Mouse (Mus musculus): ENCODE measurements at regions not wholly inside any gene's neighbourhood (a gene's known extent, or its start where the extent isn't known, plus 50 kb on each side); places are given as distances from the start of the nearest gene placed in this dataset.

DNA sequence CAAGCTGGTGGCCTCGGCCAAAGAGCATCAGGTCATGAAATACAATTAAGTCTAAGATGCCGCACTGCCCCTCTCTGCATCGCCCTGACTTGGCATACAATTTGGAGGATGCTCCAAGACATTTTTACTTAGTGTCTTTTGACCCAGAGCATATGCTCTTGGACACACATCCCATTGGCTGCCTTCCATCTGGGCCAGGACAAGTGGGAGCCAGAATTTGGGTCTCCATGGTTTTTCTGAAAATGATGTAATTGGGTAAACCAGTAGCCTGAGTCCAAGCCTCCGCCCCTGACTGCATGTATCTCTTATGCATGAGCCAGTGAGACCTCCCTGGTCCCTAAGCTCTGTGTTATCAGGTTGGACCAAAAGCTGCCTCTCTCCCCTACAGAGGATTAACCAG is 117.1 kb upstream of the Rpl38 start:
- no peak for DNase-seq (ENCODE audit: low spot score in 2 of 2)

- no peak for DNase-seq (ENCODE audit: low spot score in 2 of 2)
Measured at GRCm38 (mm10) chr11:114548658-114549057, 119.7 kb upstream of the Rpl38 start.

DNA sequence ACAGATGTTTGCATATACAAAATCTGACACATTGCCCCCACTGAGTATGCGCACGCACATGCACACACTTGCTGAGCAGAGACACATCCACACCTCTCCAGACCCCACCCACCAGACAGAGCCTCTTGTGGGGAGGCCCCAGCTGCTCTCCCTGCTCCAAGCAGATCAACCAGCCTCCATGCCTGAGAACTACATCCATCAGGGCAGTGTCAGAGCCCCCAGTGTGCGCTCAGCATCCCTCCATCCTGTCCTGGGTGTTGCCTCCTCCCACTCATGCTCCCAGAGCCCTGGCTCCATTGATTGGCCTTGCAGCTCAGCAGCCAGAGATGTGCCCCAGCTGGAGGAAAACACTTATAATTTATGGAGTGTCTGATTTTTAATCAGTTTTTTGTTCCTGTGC is 124.1 kb upstream of the Rpl38 start:
- DNase-seq (ENCODE audit: low spot score in 2 of 2) = no peak

GRCm38 (mm10) chr11:114542167-114542566 is 126.2 kb upstream of the Rpl38 start:
- DNase-seq (ENCODE audit: low spot score in 2 of 2) = no peak

DNA sequence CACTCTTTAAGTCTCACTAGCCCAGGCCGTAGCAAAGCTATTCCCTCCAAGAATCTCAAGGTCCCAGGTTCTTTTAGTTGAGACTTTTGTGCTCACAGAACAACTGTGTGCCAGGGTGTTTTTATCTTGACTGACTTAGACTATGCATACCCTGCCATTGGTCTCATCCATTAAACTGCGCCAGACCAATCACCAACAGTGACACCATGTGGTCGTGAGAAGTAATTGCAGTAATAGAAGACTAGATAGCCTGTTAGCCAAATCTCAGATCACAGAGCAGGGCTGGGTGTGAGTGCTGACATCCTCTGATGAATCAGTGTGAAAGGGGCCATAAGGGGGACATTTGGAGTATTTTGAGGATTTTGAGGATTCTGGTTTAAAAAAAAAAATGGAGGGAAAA is 127.8 kb upstream of the Rpl38 start:
- DNase-seq (ENCODE audit: low spot score in 2 of 2) = no peak

DNA sequence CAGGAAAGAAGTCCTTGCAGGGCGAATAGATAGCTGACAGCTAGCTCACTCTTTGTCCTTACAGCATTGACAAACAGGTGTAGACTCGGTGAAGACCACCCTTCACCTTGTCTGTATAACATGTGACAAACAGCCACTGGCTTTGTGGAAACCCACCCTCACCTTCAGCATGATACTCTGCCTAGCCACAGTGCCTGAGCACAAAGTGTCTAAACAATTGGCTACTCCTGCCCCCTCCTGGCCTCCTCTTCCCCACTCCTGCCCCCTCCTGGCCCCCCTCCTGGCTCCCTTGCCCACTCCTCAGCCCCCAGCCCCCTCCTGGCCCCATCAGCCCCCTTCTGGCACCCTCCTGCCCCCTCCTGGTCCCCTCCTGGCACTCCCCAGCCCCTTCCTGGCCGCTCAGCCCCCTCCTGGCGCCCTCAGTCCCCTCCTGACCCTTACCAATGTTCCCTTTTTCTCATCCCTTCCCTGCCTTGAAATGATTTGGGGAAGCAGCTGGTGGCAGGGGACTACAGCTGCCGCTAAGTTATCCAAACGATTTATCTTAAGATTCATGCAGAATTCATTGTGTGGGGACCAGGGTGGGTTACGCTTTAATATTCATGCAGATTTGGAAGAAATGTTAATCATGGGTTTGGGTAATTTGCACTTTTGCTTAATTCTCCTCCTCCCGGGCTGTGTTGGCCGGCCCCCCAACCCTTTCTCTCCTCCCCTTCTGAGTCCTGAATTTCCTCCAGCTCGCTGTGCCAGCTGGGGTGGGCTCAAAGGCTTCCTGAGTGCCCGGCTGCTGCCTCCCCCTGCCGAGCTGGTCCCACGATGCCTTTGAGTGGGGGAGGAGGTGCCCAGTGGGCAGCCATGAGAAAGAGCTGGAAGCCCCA is 131.5 kb upstream of the Rpl38 start:
- no peak for DNase-seq (ENCODE audit: low spot score in 2 of 2)

GRCm38 (mm10) chr11:114535900-114536299 is 132.4 kb upstream of the Rpl38 start:
- no peak for DNase-seq (ENCODE audit: low spot score in 2 of 2)

- no peak for DNase-seq (ENCODE audit: low spot score in 2 of 2)
Measured at GRCm38 (mm10) chr11:114534436-114534835, 133.9 kb upstream of the Rpl38 start.

DNA sequence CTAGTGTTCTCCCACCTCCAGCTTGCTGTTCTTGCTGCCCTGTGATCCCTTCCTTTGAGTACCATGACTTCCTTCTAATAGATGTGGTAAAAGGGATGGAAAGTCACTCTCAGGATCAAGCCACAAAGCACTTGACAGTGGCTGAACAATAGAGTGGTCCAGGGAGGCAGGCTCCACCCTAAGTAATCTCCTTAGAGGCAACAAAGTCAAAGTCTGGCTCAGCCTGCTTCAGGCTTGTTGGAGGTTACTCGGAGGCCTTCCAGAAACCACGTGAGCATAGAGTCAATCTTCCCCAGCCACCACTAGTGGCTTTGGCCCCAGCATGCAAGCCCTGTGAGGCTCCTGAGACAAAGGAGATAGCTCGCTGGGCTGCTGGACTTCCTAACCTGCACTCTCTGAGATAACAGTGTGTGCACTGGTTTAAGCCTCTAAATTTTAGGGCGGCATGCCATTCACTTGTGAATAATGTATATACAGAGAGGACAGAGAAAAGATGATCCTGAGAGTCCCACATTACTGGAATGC is 137.0 kb upstream of the Rpl38 start:
- no peak for DNase-seq (ENCODE audit: low spot score in 2 of 2)

DNA sequence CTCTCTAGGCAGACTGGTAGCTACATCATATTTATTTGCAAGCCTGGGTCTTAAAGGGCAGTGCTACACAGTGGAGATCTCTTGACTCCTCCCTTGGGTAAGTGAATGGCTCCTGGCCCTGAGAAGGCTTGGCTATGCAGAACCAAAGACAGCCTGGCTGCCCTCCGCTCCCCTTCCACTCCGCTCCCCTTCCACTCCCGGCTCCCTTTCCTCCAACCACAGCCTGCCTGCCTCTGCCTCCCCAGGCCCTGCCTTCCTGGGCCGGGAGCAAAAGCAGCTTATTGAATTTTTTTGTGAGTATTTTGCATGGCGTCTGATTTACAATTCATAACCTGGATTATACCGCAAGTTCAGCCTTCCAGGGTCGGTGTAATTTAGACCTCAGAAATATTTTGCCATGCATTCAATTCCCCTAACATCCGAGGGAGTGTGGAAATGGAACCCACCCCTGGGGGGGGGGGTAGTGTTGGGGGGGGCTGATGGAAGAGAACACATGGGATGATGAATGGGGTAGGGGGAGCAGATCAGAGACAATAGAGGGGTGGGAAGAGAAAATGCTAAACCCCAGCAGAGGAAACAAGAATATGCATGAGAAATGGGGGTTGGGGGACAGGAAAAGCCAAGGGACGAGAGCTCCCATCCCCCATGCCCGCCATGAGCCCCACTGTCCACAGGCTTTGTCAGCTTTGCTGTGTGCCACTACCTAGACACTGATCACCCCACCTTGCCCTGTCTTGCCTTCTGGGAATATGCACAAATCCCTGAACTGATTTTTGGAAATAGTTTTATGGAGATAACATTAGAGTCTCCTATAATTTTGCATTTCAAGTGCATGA is 139.2 kb upstream of the Rpl38 start:
- no peak for DNase-seq (ENCODE audit: low spot score in 2 of 2)

DNA sequence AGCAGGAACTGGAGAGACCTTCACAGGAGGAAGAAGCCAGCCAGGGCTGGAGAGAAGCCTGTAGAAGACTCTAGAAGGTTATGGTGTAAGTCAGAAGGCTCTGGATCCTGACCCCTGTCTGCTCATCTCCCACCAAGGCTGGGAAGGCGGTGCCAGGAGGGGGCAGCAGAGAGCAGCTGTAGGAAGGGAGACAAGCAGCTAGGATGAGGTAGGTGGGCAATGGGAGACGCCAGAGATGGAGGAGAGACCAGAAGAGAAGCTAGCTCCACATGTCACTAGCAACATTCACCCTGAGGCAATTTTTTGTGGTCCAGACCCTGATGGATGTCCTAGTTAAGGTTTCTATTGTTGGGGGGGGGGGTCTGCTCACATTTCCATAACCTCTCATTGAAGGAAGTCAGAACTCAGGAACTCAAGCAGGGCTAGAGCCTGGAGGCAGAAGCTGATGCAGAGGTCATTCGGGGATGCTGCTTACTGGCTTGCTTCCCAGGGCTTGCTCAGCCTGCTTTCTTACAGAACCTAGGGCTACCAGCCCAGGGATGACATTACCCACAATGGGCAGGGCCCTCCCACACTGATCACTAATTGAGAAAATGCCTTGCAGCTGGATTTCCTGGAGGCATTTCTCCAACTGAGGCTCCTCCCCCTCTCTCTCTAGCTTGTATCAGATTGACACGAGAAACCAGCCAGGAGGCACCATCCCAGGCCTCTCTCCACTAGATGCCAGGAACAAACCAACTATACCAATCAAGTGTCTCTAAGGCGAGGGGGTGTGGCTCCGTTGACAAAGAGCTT is 144.7 kb upstream of the Rpl38 start:
- DNase-seq (ENCODE audit: low spot score in 2 of 2) = peak in 1 of 2 experiments; percentile 30

GRCm38 (mm10) chr11:114515278-114515677 is 153.0 kb upstream of the Rpl38 start:
- DNase-seq (ENCODE audit: low spot score in 2 of 2) = no peak

GRCm38 (mm10) chr11:114514126-114514525 is 154.2 kb upstream of the Rpl38 start:
- no peak for DNase-seq (ENCODE audit: low spot score in 2 of 2)

GRCm38 (mm10) chr11:114513446-114513845 is 154.9 kb upstream of the Rpl38 start:
- DNase-seq (ENCODE audit: low spot score in 2 of 2) = no peak

DNA sequence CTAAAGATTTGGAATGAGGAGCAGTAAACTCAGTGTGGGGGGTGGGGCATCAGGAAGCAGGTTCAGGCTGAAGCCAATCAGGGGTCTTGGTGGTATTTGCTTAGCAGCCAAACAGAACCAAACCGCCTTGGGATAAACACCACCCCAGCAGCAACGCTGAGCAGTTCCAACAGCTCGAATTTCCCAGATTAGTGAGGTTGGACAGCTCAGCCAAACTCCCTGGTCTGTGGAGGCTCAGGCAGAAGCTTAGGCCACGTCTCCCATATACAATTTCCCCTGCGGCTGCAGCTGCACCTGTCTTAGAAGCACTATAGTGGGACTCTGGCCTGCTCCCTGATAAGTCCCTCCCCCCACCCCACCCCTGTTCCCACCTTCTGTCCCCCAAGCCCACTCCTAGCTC is 156.3 kb upstream of the Rpl38 start:
- DNase-seq (ENCODE audit: low spot score in 2 of 2) = no peak

- DNase-seq (ENCODE audit: low spot score in 2 of 2) = no peak
Measured at GRCm38 (mm10) chr11:114502562-114502961, 165.8 kb upstream of the Rpl38 start.

DNA sequence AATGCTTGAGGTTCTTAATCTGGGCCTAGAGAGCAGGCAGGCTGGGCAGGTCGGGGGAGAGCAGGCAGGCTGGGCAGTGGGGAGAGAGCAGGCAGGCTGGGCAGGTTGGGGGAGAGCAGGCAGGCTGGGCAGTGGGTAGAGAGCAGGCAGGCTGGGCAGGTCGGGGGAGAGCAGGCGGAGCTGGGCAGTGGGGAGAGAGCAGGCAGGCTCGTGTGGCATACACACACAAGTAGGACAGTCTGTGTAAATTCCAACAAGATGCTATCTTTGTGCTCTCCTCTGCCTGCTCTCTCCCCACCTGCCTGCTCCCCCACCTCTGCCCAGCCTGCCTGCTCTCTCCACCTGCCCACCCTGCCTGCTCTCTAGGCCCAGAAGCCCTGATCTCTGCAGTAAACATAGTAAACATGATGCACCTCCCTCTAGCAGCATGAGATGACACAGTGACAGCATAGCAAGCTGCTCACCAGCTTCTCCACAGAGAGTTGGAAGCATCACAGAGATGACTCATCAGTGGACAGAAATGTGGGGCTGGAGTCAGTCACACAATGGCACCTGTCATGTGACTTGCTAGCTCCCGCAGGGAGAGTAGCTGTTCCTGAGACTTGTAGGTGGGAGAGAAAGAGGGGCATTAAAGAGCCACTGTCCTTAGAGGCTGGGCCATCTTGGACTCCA is 166.3 kb upstream of the Rpl38 start:
- peak in 1 of 2 experiments; percentile 65 for DNase-seq (ENCODE audit: low spot score in 2 of 2)

GRCm38 (mm10) chr11:114500416-114500815 is 167.9 kb upstream of the Rpl38 start:
- DNase-seq (ENCODE audit: low spot score in 2 of 2) = no peak

DNA sequence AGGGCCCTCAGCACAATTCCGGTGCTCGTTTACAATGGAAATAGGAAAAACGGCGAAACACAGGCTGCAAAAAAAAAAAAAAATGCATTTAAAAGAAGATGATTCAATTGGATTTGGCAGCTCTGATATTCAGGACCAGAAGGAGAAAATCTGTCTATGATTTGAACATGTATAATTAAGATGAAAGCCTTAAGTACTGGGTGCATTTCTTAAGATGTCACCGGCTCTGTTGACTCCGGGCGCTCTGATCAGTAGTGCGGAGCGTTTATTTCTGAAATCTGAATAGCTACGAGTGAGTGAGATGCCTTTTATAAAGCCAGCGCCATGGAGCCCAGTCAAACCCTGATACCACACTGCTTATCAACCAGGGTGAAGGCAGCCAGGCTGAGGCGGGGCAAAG is 168.7 kb upstream of the Rpl38 start:
- no peak for DNase-seq (ENCODE audit: low spot score in 2 of 2)

- DNase-seq (ENCODE audit: low spot score in 2 of 2) = no peak
Measured at GRCm38 (mm10) chr11:114495520-114495921, 172.8 kb upstream of the Rpl38 start.

DNA sequence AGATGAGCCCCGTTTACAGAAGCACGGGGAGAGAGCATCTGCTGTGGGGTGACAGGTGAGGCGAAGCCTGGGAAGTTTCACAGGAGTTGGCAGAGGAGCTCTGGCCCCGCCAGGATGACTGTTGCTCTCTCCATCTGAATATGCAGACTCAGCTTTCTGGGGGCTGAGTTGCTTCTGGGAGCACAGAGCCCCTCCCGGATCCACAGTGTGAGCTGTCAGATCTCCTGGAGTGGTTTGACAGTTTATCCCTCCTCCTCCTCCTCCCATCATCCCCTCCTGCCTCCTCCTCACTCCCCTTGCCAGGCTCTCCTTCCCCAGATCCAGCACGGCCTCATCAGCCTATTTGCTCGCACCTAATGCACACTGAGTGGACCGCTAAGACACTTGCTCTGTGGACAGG is 181.9 kb upstream of the Rpl38 start:
- no peak for DNase-seq (ENCODE audit: low spot score in 2 of 2)

Measured in right cerebral cortex, postnatal 36 days (tissue).